Mouse (Mus musculus) liver, postnatal 0 days (tissue): Measurements from ENCODE around the gene Ppm1e.

Experiments
- CTCF ChIP-seq: sonication (generic); IDR thresholded peaks from 2 replicates; pipeline ENCODE4 v1.5.1; 2016; ENCODE audit warnings: antibody characterized with exemption, low read depth
- EP300 ChIP-seq: IDR thresholded peaks from 2 replicates; pipeline ENCODE4 v1.6.1; 2016; ENCODE audit warnings: antibody characterized with exemption, low read depth, mild to moderate bottlenecking

GRCm38 (mm10) chr11:87263946-87264345 is 94.9 kb downstream of the Ppm1e start:
- TF ChIP-seq CTCF (no peak), EP300 (no peak)
